Mouse (Mus musculus) thymus, postnatal 10 days (tissue): Measurements from ENCODE around the gene Gm4846.
"Not testable (repeated sequence)": the region's sequence is repeated elsewhere in the genome, so short reads cannot be mapped to it uniquely, and the experiment has no call there.

Source experiments
- DNase-seq, 2 experiments: peaks; one replicate each; pipeline ENCODE4 v3.0.0; 2021; ENCODE audit warnings: low spot score in 2 of 2

Gene Gm4846

GRCm38 (mm10) chr1:166497488-166497887 lies at the start of gene Gm4846:
Gm4846 (minus strand) TSS chr1:166497588.
- not testable (repeated sequence) for DNase-seq

GRCm38 (mm10) chr1:166531521-166531920 lies 34.1 kb upstream of the Gm4846 start:
- not testable (repeated sequence) for DNase-seq

GRCm38 (mm10) chr1:166524709-166525108 lies 27.3 kb upstream of the Gm4846 start:
- DNase-seq, result not testable (repeated sequence)

GRCm38 (mm10) chr1:166519626-166520025 lies 22.2 kb upstream of the Gm4846 start:
- not testable (repeated sequence) for DNase-seq

GRCm38 (mm10) chr1:166516556-166516955 lies 19.2 kb upstream of the Gm4846 start:
- DNase-seq, result no peak

- DNase-seq, result not testable (repeated sequence)
Observed at GRCm38 (mm10) chr1:166504206-166504605, 6.8 kb upstream of the Gm4846 start.

GRCm38 (mm10) chr1:166479503-166479902 lies 17.9 kb downstream of the Gm4846 start:
- DNase-seq, result no peak

GRCm38 (mm10) chr1:166467172-166467571 lies 30.2 kb downstream of the Gm4846 start:
- DNase-seq, result no peak

GRCm38 (mm10) chr1:166462544-166462943 lies 34.8 kb downstream of the Gm4846 start:
- no peak for DNase-seq

- no peak for DNase-seq
Observed at GRCm38 (mm10) chr1:166441992-166442391, 55.4 kb downstream of the Gm4846 start.

GRCm38 (mm10) chr1:166439426-166439825 lies 58.0 kb downstream of the Gm4846 start:
- no peak for DNase-seq
